Mouse (Mus musculus) forebrain, embryonic 14.5 days (tissue): ENCODE data around the gene Usp35. TPM values are rescaled to one million over a fixed set of nuclear protein-coding genes. Genes with fewer than 3 reads are reported as not detected.
A peak's percentile ranks its signal among the peaks of the same experiment; 100 is the strongest.

Source experiments
- ATAC-seq: fragments of 200-750 bp; cut with Nextera tagmentation; 2 replicates; pipeline ENCODE4 v1.8.0; 2017; ENCODE audit warnings: mild to moderate bottlenecking, moderate library complexity
- DNase-seq: peaks from one replicate; pipeline ENCODE4 v3.0.0-alpha.2; 2015; ENCODE audit warnings: low spot score
- H3K27ac ChIP-seq: fragments of 300-500 bp; sonication (generic); 2 replicates; pipeline ENCODE4 v1.5.1; 2014; ENCODE audit warnings: low read depth, mild to moderate bottlenecking, control low read depth, low read length, moderate library complexity
- H3K27me3 ChIP-seq: fragments of 300-500 bp; sonication (generic); replicated peaks from 2 replicates; pipeline ENCODE4 v1.6.1; 2014; ENCODE audit warnings: low read length, control low read depth, mixed read lengths; ENCODE audit not compliant: control insufficient read depth, insufficient read depth
- H3K36me3 ChIP-seq: fragments of 300-500 bp; sonication (generic); 2 replicates; pipeline ENCODE4 v1.6.1; 2014; ENCODE audit warnings: low read length, control low read depth; ENCODE audit not compliant: control insufficient read depth, insufficient read depth
- H3K4me1 ChIP-seq: fragments of 300-500 bp; sonication (generic); 2 replicates; pipeline ENCODE4 v1.6.1; 2014; ENCODE audit warnings: antibody characterized with exemption, low read length, control low read depth; ENCODE audit not compliant: control insufficient read depth, insufficient read depth
- H3K4me2 ChIP-seq: fragments of 300-500 bp; sonication (generic); 2 replicates; pipeline ENCODE4 v1.6.1; 2014; ENCODE audit warnings: mild to moderate bottlenecking, control low read depth, low read length
- H3K4me3 ChIP-seq: fragments of 300-500 bp; sonication (generic); 2 replicates; pipeline ENCODE4 v1.5.1; 2014; ENCODE audit warnings: low read depth, low read length, control low read depth
- H3K9ac ChIP-seq: fragments of 300-500 bp; sonication (generic); 2 replicates; pipeline ENCODE4 v1.6.1; 2014; ENCODE audit warnings: mild to moderate bottlenecking, low read length, control low read depth, moderate library complexity
- H3K9me3 ChIP-seq: fragments of 300-500 bp; sonication (generic); replicated peaks from 2 replicates; pipeline ENCODE4 v1.6.1; 2016; ENCODE audit warnings: low read length, control low read depth, mixed read lengths; ENCODE audit not compliant: control insufficient read depth
- WGBS: fragments of 180-500 bp; shearing (Covaris S2); extraction: QIAGEN DNeasy Blood & Tissue Kit; methylation state at CpG from one replicate; pipeline ENCODE4 v1.1.7; 2014; 5-methylcytosine and 5-hydroxymethylcytosine counted together
- polyA plus RNA-seq: library from polyadenylated mRNA; unstranded; fragments of >200 nt; fragmentation: Nextera tagmentation; extraction: Ambion mirVana; gene quantifications from 2 replicates; pipeline ENCODE4 v1.2.1, GENCODE M21; 2014

The Usp35 gene
- polyA plus RNA-seq, 1 experiment from 2014 or later = 4.1 TPM

DNA sequence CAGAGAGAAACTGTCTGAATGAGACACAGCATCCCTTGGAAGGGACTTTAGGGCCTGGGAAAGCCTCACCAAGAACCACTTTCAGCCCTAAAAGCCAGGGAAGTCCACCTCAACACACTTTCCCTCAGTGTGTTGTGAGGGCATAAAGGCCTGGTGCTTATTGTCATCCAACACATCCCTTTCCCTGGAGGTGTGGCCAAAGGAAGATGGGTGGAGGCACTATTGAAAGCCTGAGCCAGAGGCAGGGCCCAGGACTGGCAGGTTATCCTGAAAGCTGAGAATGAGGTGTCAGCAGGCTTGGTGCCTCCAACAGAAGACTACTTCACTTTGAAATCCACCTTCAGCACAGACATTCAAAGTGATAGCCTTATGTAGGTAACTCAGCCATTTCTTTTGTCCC is 27.3 kb downstream of the Usp35 start:
- Histone ChIP-seq H3K9me3 (no peaks in the 10 kb centered on the region), H3K27ac (no peak overlapping the region), H3K4me3 (no peak overlapping the region), H3K9ac (no peak overlapping the region), H3K36me3 (peaks cover 53% of the 10 kb centered on the region), H3K4me1 (no peaks in the 10 kb centered on the region), H3K27me3 (no peaks in the 10 kb centered on the region), H3K4me2 (no peak overlapping the region)
- DNase-seq (no peak), ATAC-seq (no peak)

GRCm38 (mm10) chr7:97303614-97304013 is 28.2 kb downstream of the Usp35 start:
- H3K4me1 ChIP-seq = no peaks in the 10 kb centered on the region
- no peak overlapping the region for H3K9ac ChIP-seq
- H3K4me3 ChIP-seq = no peak overlapping the region
- no peak for ATAC-seq
- DNase-seq = no peak
- 83% methylated on average over 2 of the region's 2 CpGs for WGBS
- no peak overlapping the region for H3K27ac ChIP-seq
- H3K27me3 ChIP-seq = no peaks in the 10 kb centered on the region
- H3K4me2 ChIP-seq = no peak overlapping the region
- H3K36me3 ChIP-seq = peaks cover 44% of the 10 kb centered on the region
- no peaks in the 10 kb centered on the region for H3K9me3 ChIP-seq

DNA sequence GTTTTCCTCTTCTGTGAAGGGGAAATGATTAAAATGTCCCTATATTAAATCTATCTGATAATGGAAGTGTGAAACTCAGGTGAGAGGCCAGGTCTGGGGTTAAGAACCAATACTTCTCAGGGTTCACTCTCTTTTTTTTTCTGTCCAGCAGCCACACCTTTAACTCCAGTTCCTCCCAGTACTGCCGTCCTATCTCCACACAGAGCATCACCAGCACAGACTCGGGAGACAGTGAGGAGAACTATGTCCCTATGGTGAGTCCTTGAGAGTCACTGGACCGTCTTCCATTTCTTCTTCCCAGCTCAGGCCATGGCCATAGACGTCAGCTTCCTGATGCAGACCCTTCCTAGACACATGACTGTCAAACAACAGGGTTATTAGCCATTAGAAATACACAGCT is 28.9 kb downstream of the Usp35 start:
- no peak overlapping the region for H3K4me3 ChIP-seq
- H3K4me1 ChIP-seq = no peaks in the 10 kb centered on the region
- H3K27me3 ChIP-seq = no peaks in the 10 kb centered on the region
- H3K9me3 ChIP-seq = no peaks in the 10 kb centered on the region
- H3K4me2 ChIP-seq = no peak overlapping the region
- ATAC-seq = no peak
- no peak for DNase-seq
- no peak overlapping the region for H3K27ac ChIP-seq
- no peak overlapping the region for H3K9ac ChIP-seq
- H3K36me3 ChIP-seq = peaks cover 40% of the 10 kb centered on the region
- WGBS = 85% methylated on average over 4 of the region's 4 CpGs

DNA sequence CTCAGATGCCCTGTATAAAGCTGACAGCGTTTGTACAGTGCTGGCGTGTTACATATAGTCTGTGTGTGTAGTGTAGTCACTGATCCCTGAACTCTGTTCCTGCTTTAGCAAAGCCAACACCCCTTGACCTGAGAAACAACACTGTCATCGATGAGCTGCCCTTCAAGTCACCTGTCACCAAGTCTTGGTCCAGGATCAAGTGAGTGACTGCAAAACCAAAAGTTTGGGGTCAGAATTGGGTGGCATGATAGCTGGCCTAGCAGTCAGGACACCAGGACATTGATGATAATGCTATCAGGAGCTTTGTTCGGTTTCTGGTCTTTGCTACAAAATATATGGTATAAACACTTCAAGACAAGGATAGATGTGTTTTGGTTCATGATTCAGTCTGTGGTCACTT is 29.6 kb downstream of the Usp35 start:
- Histone ChIP-seq H3K4me1 (no peaks in the 10 kb centered on the region), H3K9ac (no peak overlapping the region), H3K27ac (no peak overlapping the region), H3K27me3 (no peaks in the 10 kb centered on the region), H3K4me2 (no peak overlapping the region), H3K36me3 (peaks cover 40% of the 10 kb centered on the region), H3K9me3 (no peaks in the 10 kb centered on the region), H3K4me3 (no peak overlapping the region)
- 91% methylated on average over 4 of the region's 4 CpGs for WGBS
- DNase-seq (no peak), ATAC-seq (no peak)

DNA sequence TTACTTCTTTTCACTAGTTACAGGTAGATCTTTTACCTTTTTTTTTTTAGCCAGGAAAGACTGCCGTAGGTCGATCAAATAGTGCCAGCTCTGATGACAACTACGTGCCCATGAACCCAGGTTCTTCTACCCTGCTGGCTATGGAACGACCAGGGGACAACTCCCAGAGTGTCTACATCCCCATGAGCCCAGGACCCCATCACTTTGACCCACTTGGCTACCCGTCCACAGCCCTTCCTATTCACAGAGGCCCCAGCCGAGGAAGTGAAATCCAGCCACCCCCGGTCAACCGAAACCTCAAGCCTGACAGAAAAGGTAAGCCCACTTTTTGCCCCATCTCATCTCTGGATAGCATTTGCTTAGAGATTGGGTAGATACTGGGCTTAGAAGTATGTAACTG is 30.5 kb downstream of the Usp35 start:
- H3K36me3 ChIP-seq = peaks cover 31% of the 10 kb centered on the region

GRCm38 (mm10) chr7:97300914-97301313 is 30.9 kb downstream of the Usp35 start:
- 94% methylated on average over 2 of the region's 2 CpGs for WGBS
- DNase-seq = no peak

More for the DNA sequence above, 30.5 kb downstream of the Usp35 start:
- DNase-seq = no peak
- H3K4me2 ChIP-seq = no peak overlapping the region
- no peaks in the 10 kb centered on the region for H3K9me3 ChIP-seq
- H3K27me3 ChIP-seq = no peaks in the 10 kb centered on the region
- ATAC-seq = no peak
- 84% methylated on average over 8 of the region's 8 CpGs for WGBS
- H3K4me3 ChIP-seq = no peak overlapping the region
- H3K9ac ChIP-seq = no peak overlapping the region
- no peaks in the 10 kb centered on the region for H3K4me1 ChIP-seq
- no peak overlapping the region for H3K27ac ChIP-seq

GRCm38 (mm10) chr7:97298943-97299342 is 32.9 kb downstream of the Usp35 start:
- 83% methylated on average over 6 of the region's 6 CpGs for WGBS
- H3K27me3 ChIP-seq = no peaks in the 10 kb centered on the region
- H3K9me3 ChIP-seq = no peaks in the 10 kb centered on the region
- ATAC-seq (no peak), DNase-seq (no peak)
- peaks cover 17% of the 10 kb centered on the region for H3K36me3 ChIP-seq
- no peak overlapping the region for H3K4me3 ChIP-seq
- H3K9ac ChIP-seq = no peak overlapping the region
- H3K27ac ChIP-seq = no peak overlapping the region
- no peak overlapping the region for H3K4me2 ChIP-seq
- H3K4me1 ChIP-seq = no peaks in the 10 kb centered on the region

More at GRCm38 (mm10) chr7:97300914-97301313, 30.9 kb downstream of the Usp35 start:
- no peaks in the 10 kb centered on the region for H3K27me3 ChIP-seq
- H3K27ac ChIP-seq = no peak overlapping the region
- H3K9ac ChIP-seq = no peak overlapping the region
- H3K4me1 ChIP-seq = no peaks in the 10 kb centered on the region
- no peak for ATAC-seq
- H3K36me3 ChIP-seq = peaks cover 31% of the 10 kb centered on the region
- H3K4me2 ChIP-seq = no peak overlapping the region
- H3K4me3 ChIP-seq = no peak overlapping the region
- no peaks in the 10 kb centered on the region for H3K9me3 ChIP-seq

GRCm38 (mm10) chr7:97298279-97298678 is 33.5 kb downstream of the Usp35 start:
- 94% methylated on average over 2 of the region's 2 CpGs for whole genome bisulfite sequencing
- no peak for ATAC-seq

DNA sequence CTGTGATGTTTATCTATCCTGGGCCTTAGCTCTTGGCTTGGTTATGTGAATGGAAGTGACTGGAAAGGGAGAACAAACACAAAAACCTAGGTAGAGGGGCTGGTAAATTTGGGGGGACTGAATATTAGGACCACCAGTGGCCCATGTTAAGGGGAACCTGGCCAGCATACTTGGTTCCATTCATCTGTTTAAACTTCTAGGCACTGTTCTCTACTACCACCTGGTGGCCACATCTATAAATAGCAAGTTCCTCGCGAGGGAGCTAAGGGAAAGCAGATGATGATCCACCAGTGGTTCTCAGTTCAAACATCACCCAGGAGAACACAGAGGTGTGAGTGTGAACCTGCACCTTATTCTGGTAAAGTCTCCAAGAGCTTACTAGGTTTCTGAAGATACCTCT is 34.4 kb downstream of the Usp35 start:
- DNase-seq (peak; percentile 83), ATAC-seq (peak; percentile 46; the same call in 1 of the 2 replicates)
- Histone ChIP-seq H3K4me2 (no peak overlapping the region), H3K4me1 (no peaks in the 10 kb centered on the region), H3K27me3 (no peaks in the 10 kb centered on the region), H3K4me3 (no peak overlapping the region), H3K9me3 (no peaks in the 10 kb centered on the region), H3K9ac (no peak overlapping the region), H3K36me3 (0 out of 2 replicates have a peak, but pooled peaks cover 10% of the 10 kb centered on the region), H3K27ac (no peak overlapping the region)
- 2% methylated on average over 2 of the region's 2 CpGs for WGBS

More at GRCm38 (mm10) chr7:97298279-97298678, 33.5 kb downstream of the Usp35 start:
- Histone ChIP-seq H3K4me1 (no peaks in the 10 kb centered on the region), H3K36me3 (peaks cover 11% of the 10 kb centered on the region; the same call in 1 of the 2 replicates), H3K27me3 (no peaks in the 10 kb centered on the region), H3K9ac (no peak overlapping the region), H3K9me3 (no peaks in the 10 kb centered on the region), H3K27ac (no peak overlapping the region), H3K4me2 (no peak overlapping the region), H3K4me3 (no peak overlapping the region)
- no peak for DNase-seq
